Mouse (Mus musculus) layer of hippocampus, adult 9-10 months (tissue): ENCODE measurements at regions not wholly inside any gene's neighbourhood (a gene's known extent, or its start where the extent isn't known, plus 50 kb on each side); places are given as distances from the start of the nearest gene placed in this dataset.

ENCODE experiments used
- DNase-seq: peaks from one replicate; pipeline ENCODE4 v3.0.0; 2022; ENCODE audit warnings: low spot score

- DNase-seq = no peak
These were observed 62.1 kb downstream of the P2ry1 start for GRCm38 (mm10) chr3:61064720-61065119.

- DNase-seq = no peak
These were observed 64.5 kb downstream of the P2ry1 start for GRCm38 (mm10) chr3:61067067-61067466.

- no peak for DNase-seq
These were observed 65.6 kb downstream of the P2ry1 start for GRCm38 (mm10) chr3:61068229-61068628.

GRCm38 (mm10) chr3:61071041-61071440 is 68.4 kb downstream of the P2ry1 start:
- DNase-seq = no peak

- DNase-seq = no peak
These were observed 69.7 kb downstream of the P2ry1 start for GRCm38 (mm10) chr3:61072330-61072729.

GRCm38 (mm10) chr3:61073103-61073502 is 70.5 kb downstream of the P2ry1 start:
- no peak for DNase-seq

GRCm38 (mm10) chr3:61073806-61074205 is 71.2 kb downstream of the P2ry1 start:
- DNase-seq = no peak

- DNase-seq = no peak
These were observed 73.2 kb downstream of the P2ry1 start for GRCm38 (mm10) chr3:61075839-61076238.

GRCm38 (mm10) chr3:61089931-61090330 is 87.3 kb downstream of the P2ry1 start:
- no peak for DNase-seq

GRCm38 (mm10) chr3:61092031-61092430 is 89.4 kb downstream of the P2ry1 start:
- no peak for DNase-seq

GRCm38 (mm10) chr3:61116364-61116763 is 113.8 kb downstream of the P2ry1 start:
- no peak for DNase-seq

GRCm38 (mm10) chr3:61133096-61133495 is 130.5 kb downstream of the P2ry1 start:
- no peak for DNase-seq

- no peak for DNase-seq
These were observed 151.5 kb downstream of the P2ry1 start for GRCm38 (mm10) chr3:61154087-61154486.

- DNase-seq = no peak
These were observed 157.2 kb downstream of the P2ry1 start for GRCm38 (mm10) chr3:61159811-61160210.

- no peak for DNase-seq
These were observed 158.8 kb downstream of the P2ry1 start for GRCm38 (mm10) chr3:61161384-61161783.

GRCm38 (mm10) chr3:61185789-61186188 is 175.6 kb upstream of the Rap2b start:
- DNase-seq = no peak

GRCm38 (mm10) chr3:61188662-61189061 is 172.8 kb upstream of the Rap2b start:
- DNase-seq = no peak

GRCm38 (mm10) chr3:61216562-61216961 is 144.9 kb upstream of the Rap2b start:
- DNase-seq = no peak

- DNase-seq = no peak
These were observed 136.9 kb upstream of the Rap2b start for GRCm38 (mm10) chr3:61224505-61224904.

- no peak for DNase-seq
These were observed 136.4 kb upstream of the Rap2b start for GRCm38 (mm10) chr3:61225054-61225453.

GRCm38 (mm10) chr3:61241380-61241779 is 120.1 kb upstream of the Rap2b start:
- DNase-seq = no peak

- DNase-seq = peak; percentile 52
These were observed 117.4 kb upstream of the Rap2b start for GRCm38 (mm10) chr3:61243876-61244527.

GRCm38 (mm10) chr3:61246429-61246828 is 115.0 kb upstream of the Rap2b start:
- no peak for DNase-seq

- DNase-seq = no peak
These were observed 114.1 kb upstream of the Rap2b start for GRCm38 (mm10) chr3:61247344-61247743.
